Mouse (Mus musculus) hindbrain, embryonic 14.5 days (tissue): ENCODE measurements around the gene Sipa1l3. TPM values are rescaled to one million over a fixed set of nuclear protein-coding genes. Genes with fewer than 3 reads are reported as not detected.

Experiments
- ATAC-seq: fragments of 200-750 bp; cut with Nextera tagmentation; 2 replicates; pipeline ENCODE4 v1.8.0; 2017; ENCODE audit warnings: moderate number of reproducible peaks, mild to moderate bottlenecking, moderate TSS enrichment, moderate library complexity; ENCODE audit not compliant: low FRiP score
- DNase-seq: peaks from one replicate; pipeline ENCODE4 v3.0.0-alpha.2; 2015; ENCODE audit warnings: low spot score
- H3K27ac ChIP-seq: fragments of 300-500 bp; sonication (generic); 2 replicates; pipeline ENCODE4 v1.5.1; 2014; ENCODE audit warnings: mild to moderate bottlenecking, moderate library complexity
- H3K27me3 ChIP-seq: fragments of 300-500 bp; sonication (generic); 2 replicates; pipeline ENCODE4 v1.6.1; 2014; ENCODE audit warnings: mild to moderate bottlenecking, low read length, mixed read lengths; ENCODE audit not compliant: control insufficient read depth, insufficient read depth
- H3K36me3 ChIP-seq: fragments of 300-500 bp; sonication (generic); replicated peaks from 2 replicates; pipeline ENCODE4 v1.6.1; 2014; ENCODE audit not compliant: control insufficient read depth, insufficient read depth
- H3K4me1 ChIP-seq: fragments of 300-500 bp; sonication (generic); replicated peaks from 2 replicates; pipeline ENCODE4 v1.6.1; 2014; ENCODE audit warnings: antibody characterized with exemption, low read length, mixed read lengths; ENCODE audit not compliant: control insufficient read depth, insufficient read depth
- H3K4me2 ChIP-seq: fragments of 300-500 bp; sonication (generic); replicated peaks from 2 replicates; pipeline ENCODE4 v1.6.1; 2014; ENCODE audit warnings: mild to moderate bottlenecking, moderate library complexity
- H3K4me3 ChIP-seq: fragments of 300-500 bp; sonication (generic); replicated peaks from 2 replicates; pipeline ENCODE4 v1.5.1; 2014; ENCODE audit warnings: mild to moderate bottlenecking, low read length
- H3K9ac ChIP-seq: fragments of 300-500 bp; sonication (generic); 2 replicates; pipeline ENCODE4 v1.6.1; 2014
- H3K9me3 ChIP-seq: fragments of 300-500 bp; sonication (generic); 2 replicates; pipeline ENCODE4 v1.6.1; 2016; ENCODE audit warnings: low read length; ENCODE audit not compliant: control insufficient read depth
- WGBS: fragments of 180-500 bp; shearing (Covaris S2); extraction: QIAGEN DNeasy Blood & Tissue Kit; methylation state at CpG from one replicate; pipeline ENCODE4 v1.1.7; 2014; 5-methylcytosine and 5-hydroxymethylcytosine counted together
- polyA plus RNA-seq: library from polyadenylated mRNA; unstranded; fragments of >200 nt; fragmentation: Nextera tagmentation; extraction: Ambion mirVana; gene quantifications from 2 replicates; pipeline ENCODE4 v1.2.1, GENCODE M21; 2014

The Sipa1l3 gene
- polyA plus RNA-seq, 1 experiment from 2014 or later, result 21.4 TPM

DNA sequence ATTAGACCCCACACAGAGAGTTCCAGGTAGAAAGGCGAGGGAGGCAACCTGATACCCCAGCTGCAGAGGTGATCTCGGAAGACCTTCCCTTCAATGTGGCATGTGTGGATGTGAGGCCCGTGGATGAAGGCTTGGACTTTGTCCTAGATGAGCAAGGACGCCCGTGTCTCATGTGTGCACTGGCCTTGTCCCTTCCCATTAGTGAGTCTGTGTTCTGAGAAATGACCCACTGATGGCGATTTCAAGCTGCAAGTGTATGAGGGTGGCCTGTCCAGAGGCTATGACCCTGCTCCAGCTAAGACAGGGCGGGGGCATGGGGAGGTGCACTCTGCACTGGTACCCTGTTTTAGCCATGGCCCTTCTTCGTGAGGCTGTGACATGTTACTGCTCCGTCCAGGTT, 178.2 kb downstream of the Sipa1l3 start:
- Histone ChIP-seq H3K4me1 (peaks cover 9% of the 10 kb centered on the region), H3K4me2 (no peak overlapping the region), H3K9me3 (no peaks in the 10 kb centered on the region), H3K9ac (no peak overlapping the region), H3K27ac (no peak overlapping the region), H3K4me3 (no peak overlapping the region), H3K27me3 (no peaks in the 10 kb centered on the region), H3K36me3 (peaks cover 21% of the 10 kb centered on the region; the same call in 1 of the 2 replicates)
- ATAC-seq, result no peak
- WGBS, result 92% methylated on average over 9 of the region's 9 CpGs
- DNase-seq, result no peak

DNA sequence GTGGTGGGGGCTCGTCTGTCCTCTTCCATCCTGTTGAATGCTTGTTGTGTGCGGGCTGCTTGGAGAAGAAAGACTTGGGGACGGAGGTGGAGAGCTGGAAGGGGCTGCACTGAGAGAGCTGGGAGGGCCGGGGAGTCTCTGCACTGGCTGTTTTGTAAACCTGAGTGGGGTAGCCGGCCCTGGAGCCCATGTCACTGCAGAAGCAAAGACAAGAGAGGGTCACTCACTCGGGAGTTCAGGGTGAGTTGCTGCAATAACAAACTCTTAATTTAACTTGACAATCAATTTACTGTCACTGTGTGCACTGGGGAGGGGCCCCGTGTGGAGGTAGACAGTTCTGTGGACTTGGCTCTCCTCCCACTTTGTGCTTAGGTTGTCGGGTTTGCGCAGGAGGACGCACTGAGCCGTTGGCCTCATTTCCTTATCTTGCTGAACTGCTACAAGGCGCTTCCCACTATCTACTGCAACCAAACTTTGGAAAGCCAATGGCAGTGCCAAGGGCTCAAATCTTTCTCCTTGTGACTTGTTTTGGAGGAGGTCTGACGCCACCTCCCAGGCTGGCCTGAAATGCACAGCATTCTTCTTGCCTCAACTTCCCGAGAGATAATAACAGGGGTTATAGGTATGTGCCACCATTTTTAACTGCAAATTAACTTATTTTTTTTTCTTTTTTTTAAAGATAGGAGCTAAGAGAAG, 179.3 kb downstream of the Sipa1l3 start:
- DNase-seq (no peak), ATAC-seq (no peak)
- Histone ChIP-seq H3K36me3 (peaks cover 21% of the 10 kb centered on the region; the same call in 1 of the 2 replicates), H3K4me3 (no peak overlapping the region), H3K9ac (no peak overlapping the region), H3K4me1 (peaks cover 9% of the 10 kb centered on the region), H3K4me2 (no peak overlapping the region), H3K27me3 (no peaks in the 10 kb centered on the region), H3K9me3 (no peaks in the 10 kb centered on the region), H3K27ac (no peak overlapping the region)
- WGBS, result 76% methylated on average over 14 of the region's 14 CpGs

DNA sequence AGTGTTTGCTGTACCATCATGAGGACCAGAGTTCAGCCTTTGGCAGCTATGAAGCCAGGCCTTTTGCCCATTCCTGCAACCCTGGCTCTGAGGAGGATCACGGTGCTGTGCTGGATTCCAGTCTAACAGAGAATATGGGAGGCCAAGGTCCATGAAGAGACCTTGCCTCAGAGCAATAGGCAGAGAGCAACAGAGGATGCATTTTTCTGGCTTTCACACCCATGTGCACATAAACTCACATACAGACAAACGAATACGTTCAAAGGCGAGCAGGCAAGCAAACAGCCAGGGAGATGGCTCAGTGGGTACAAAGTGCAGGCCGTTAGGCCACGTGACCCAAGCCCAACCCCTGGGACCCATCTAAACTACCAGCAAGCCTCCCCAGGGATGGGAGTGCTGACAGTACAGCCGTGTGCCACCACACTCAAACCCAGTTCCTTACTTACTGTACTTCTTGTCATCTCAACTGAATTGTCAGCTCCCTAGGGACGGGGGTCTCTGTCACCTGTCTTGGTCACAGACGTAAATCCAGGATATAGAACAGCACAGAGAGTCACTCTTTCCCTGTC, 180.0 kb downstream of the Sipa1l3 start:
- Histone ChIP-seq H3K4me1 (peaks cover 9% of the 10 kb centered on the region), H3K27ac (no peak overlapping the region), H3K4me3 (no peak overlapping the region), H3K9me3 (no peaks in the 10 kb centered on the region), H3K4me2 (no peak overlapping the region), H3K36me3 (peaks cover 21% of the 10 kb centered on the region; the same call in 1 of the 2 replicates), H3K27me3 (no peaks in the 10 kb centered on the region), H3K9ac (no peak overlapping the region)
- WGBS, result 88% methylated on average over 9 of the region's 9 CpGs
- no peak for ATAC-seq
- DNase-seq, result no peak

DNA sequence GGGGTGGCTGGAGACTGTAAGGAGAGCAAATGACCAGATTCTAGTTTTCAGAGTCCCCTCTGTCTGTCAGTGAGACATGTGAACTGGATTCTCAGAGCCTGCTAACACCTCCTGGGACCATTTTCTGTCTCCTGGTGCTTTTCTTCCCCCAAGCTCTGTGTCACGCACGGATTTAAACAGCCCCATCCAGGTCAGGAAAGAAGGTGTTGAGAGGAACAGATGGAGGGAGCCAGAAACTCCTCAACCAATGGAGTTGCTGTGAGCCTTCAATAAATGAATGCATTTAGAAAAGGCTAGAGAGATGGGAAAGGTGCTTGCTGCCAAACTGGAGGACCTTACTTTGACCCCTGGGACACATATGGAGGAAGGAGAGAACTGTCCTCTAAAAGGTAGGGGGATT, 180.7 kb downstream of the Sipa1l3 start:
- H3K4me1 ChIP-seq, result peaks cover 8% of the 10 kb centered on the region
- no peak for DNase-seq

DNA sequence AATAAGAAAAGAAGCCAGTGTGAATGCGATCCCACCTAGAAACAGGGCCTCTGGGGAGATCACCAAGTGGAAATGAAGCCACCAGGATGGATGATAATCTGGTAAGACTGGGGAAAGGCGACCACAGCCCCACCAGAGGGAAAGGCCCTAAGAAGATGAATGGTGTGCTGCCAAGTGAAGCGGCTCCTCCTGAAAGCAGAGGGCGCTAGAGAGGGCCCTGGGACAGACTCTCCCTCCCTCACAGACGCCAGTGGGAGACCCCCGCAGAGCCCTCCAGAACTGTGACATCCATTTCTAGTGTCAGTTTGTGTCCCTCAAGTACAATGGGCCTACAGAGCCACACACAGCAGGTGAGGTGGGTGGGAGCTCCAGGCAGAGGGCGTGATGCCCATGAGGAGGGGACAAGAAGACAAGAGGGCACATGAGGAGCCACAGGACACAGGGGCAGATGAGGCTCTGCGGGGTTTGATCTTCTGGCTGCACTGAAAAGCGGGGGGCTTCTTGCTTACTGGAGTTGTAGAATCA, 181.6 kb downstream of the Sipa1l3 start:
- H3K4me3 ChIP-seq, result no peak overlapping the region
- no peaks in the 10 kb centered on the region; the same call in 1 of the 2 replicates for H3K4me1 ChIP-seq
- no peaks in the 10 kb centered on the region for H3K27me3 ChIP-seq
- H3K4me2 ChIP-seq, result no peak overlapping the region
- no peaks in the 10 kb centered on the region for H3K9me3 ChIP-seq
- ATAC-seq, result no peak
- 65% methylated on average over 9 of the region's 9 CpGs for WGBS
- DNase-seq, result no peak
- H3K36me3 ChIP-seq, result peaks cover 25% of the 10 kb centered on the region
- H3K9ac ChIP-seq, result no peak overlapping the region
- no peak overlapping the region for H3K27ac ChIP-seq

More for the DNA sequence above, 180.7 kb downstream of the Sipa1l3 start:
- H3K4me2 ChIP-seq, result no peak overlapping the region
- no peak overlapping the region for H3K9ac ChIP-seq
- 83% methylated on average over 2 of the region's 2 CpGs for WGBS
- H3K4me3 ChIP-seq, result no peak overlapping the region
- H3K9me3 ChIP-seq, result no peaks in the 10 kb centered on the region
- no peak overlapping the region for H3K27ac ChIP-seq
- peaks cover 21% of the 10 kb centered on the region; the same call in 1 of the 2 replicates for H3K36me3 ChIP-seq
- no peak for ATAC-seq
- H3K27me3 ChIP-seq, result no peaks in the 10 kb centered on the region

DNA sequence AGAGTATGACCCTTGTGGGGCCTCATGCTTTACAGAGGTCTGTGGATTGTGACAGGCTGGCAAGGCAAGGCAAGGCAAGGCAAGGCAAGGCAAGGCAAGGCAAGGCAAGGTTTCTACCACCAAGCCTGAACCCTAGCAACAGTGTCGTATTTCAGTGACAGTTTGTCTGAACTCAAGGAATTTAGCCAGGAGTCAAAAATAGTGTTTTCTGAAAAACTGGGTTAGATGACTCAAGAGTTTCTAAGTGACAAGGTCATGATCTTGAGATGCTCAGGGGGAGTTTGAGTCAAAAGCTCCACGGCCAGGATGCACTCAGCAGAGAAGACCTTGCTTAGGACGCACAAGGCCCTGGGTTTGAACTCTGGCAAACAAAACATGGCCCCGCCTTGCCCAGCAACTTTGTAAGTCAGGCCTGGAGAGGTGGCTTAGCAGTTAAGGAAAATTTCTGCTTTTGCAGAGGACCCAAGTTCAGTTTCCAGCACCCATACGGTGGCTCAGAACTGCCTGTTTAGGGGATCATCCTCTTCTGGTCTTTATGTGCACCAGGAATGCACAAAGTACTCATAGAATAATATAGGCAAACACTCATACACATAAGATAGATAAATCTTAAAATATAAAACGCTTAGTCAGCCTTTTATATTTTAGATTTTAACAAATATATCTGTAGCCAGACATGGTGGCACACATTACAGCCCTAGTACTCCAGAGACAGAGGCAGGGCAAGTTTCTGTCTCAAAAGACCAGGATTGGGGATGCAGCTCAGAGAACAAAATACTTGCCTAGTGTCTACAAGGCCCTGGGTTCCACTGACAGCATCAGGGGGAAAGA, 182.4 kb downstream of the Sipa1l3 start:
- ATAC-seq, result no peak
- DNase-seq, result no peak
- Histone ChIP-seq H3K27me3 (no peaks in the 10 kb centered on the region), H3K4me3 (no peak overlapping the region), H3K4me1 (no peaks in the 10 kb centered on the region), H3K9me3 (no peaks in the 10 kb centered on the region), H3K9ac (no peak overlapping the region), H3K27ac (no peak overlapping the region), H3K4me2 (no peak overlapping the region), H3K36me3 (peaks cover 33% of the 10 kb centered on the region)
- WGBS, result 87% methylated on average over 6 of the region's 6 CpGs

DNA sequence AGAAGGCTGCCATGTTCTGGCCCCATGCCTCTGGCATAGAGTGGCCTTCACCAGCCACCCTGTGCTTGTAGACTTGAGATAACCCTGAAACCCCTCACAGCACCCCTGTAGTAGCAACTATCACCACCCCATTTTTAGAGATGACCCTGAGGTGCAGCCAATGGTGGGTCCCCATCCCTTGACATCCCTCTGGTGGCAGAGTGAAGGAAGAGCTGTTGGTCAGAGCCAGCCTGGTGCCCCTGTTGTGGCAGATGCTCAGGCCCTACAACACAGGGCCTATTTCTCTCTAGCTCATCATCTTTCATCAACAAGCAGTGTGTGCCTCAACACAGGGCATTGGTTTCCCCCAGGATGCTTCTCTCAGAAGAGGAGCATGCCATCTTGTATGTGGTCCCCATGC, 183.2 kb downstream of the Sipa1l3 start:
- no peak overlapping the region for H3K9ac ChIP-seq
- H3K4me3 ChIP-seq, result no peak overlapping the region
- H3K4me1 ChIP-seq, result no peaks in the 10 kb centered on the region

DNA sequence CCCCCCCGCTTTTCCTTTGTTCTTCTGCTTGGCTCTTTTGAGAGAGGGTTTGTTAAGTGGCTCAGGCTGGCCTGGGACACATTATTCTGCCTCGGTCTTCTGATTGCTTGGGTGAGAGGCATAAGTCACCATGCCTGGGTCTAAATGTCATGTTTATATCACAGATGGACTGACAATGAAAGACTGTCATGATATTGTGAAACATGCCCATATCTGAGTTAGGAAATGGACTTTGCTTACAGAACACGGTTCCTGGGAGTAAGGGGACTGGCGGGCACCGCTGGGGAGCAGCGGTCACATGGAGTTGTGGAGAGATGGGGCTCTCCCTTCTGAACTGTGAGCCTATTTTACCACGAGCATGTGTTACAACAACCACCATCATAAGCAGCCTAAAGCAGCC, 184.3 kb downstream of the Sipa1l3 start:
- no peak overlapping the region for H3K4me3 ChIP-seq
- H3K9ac ChIP-seq, result no peak overlapping the region
- H3K9me3 ChIP-seq, result no peaks in the 10 kb centered on the region
- H3K36me3 ChIP-seq, result peaks cover 46% of the 10 kb centered on the region
- H3K4me1 ChIP-seq, result no peaks in the 10 kb centered on the region
- H3K4me2 ChIP-seq, result no peak overlapping the region
- DNase-seq, result no peak
- H3K27me3 ChIP-seq, result no peaks in the 10 kb centered on the region
- H3K27ac ChIP-seq, result no peak overlapping the region; the same call in 1 of the 2 replicates
- 63% methylated on average over 6 of the region's 7 CpGs for WGBS
- no peak for ATAC-seq

More for the DNA sequence above, 183.2 kb downstream of the Sipa1l3 start:
- H3K27ac ChIP-seq, result no peak overlapping the region
- peaks cover 39% of the 10 kb centered on the region for H3K36me3 ChIP-seq
- H3K27me3 ChIP-seq, result no peaks in the 10 kb centered on the region
- no peak for ATAC-seq
- DNase-seq, result no peak
- no peaks in the 10 kb centered on the region for H3K9me3 ChIP-seq
- H3K4me2 ChIP-seq, result no peak overlapping the region

DNA sequence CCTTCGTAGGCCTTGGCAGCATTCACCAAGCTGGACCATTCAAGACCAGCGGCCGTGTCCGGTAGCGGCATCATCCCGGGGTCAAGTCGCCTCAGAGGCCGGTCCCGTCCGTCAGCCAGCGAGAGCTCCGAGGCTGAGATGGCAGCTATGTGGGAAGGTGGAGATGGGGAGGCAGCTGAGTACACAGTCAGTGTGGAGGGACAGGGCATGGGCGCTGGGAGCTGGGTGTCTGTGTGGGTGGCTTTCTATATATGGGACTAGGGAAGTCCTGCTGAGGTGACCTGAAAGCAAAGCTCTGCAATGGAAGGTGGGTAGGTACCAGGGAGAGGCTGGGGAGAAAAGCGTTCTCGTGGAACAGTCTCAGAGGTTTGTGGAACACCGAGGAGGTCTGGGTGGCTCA, 189.5 kb downstream of the Sipa1l3 start:
- H3K27ac ChIP-seq, result no peak overlapping the region
- no peaks in the 10 kb centered on the region for H3K9me3 ChIP-seq
- H3K4me3 ChIP-seq, result no peak overlapping the region
- ATAC-seq, result no peak
- no peaks in the 10 kb centered on the region for H3K4me1 ChIP-seq
- H3K9ac ChIP-seq, result no peak overlapping the region
- no peaks in the 10 kb centered on the region for H3K27me3 ChIP-seq
- peaks cover 64% of the 10 kb centered on the region for H3K36me3 ChIP-seq
- no peak overlapping the region for H3K4me2 ChIP-seq
- DNase-seq, result no peak
- WGBS, result 85% methylated on average over 16 of the region's 16 CpGs
